Mouse (Mus musculus) forebrain, embryonic 16.5 days (tissue): ENCODE results near the gene Dync1li1. TPM values are rescaled to one million over a fixed set of nuclear protein-coding genes. Genes with fewer than 3 reads are reported as not detected.
A peak's percentile ranks its signal among the peaks of the same experiment; 100 is the strongest.

Experiments used
- ATAC-seq: fragments of 200-750 bp; cut with Nextera tagmentation; 2 replicates; pipeline ENCODE4 v1.8.0; 2017; ENCODE audit warnings: mild to moderate bottlenecking, moderate library complexity
- H3K27ac ChIP-seq: fragments of 300-500 bp; sonication (generic); 2 replicates; pipeline ENCODE4 v1.5.1; 2014; ENCODE audit warnings: low read length, control low read depth
- H3K27me3 ChIP-seq: fragments of 300-500 bp; sonication (generic); replicated peaks from 2 replicates; pipeline ENCODE4 v1.6.1; 2014; ENCODE audit warnings: low read length; ENCODE audit not compliant: control insufficient read depth, insufficient read depth
- H3K36me3 ChIP-seq: fragments of 300-500 bp; sonication (generic); 2 replicates; pipeline ENCODE4 v1.6.1; 2014; ENCODE audit not compliant: control insufficient read depth, insufficient read depth
- H3K4me1 ChIP-seq: fragments of 300-500 bp; sonication (generic); replicated peaks from 2 replicates; pipeline ENCODE4 v1.6.1; 2014; ENCODE audit warnings: low read length; ENCODE audit not compliant: control insufficient read depth, insufficient read depth
- H3K4me2 ChIP-seq: fragments of 300-500 bp; sonication (generic); 2 replicates; pipeline ENCODE4 v1.6.1; 2014; ENCODE audit warnings: mild to moderate bottlenecking, low read length, control low read depth
- H3K4me3 ChIP-seq: fragments of 300-500 bp; sonication (generic); replicated peaks from 2 replicates; pipeline ENCODE4 v1.5.1; 2014; ENCODE audit warnings: mild to moderate bottlenecking, low read length, control low read depth
- H3K9ac ChIP-seq: fragments of 300-500 bp; sonication (generic); replicated peaks from 2 replicates; pipeline ENCODE4 v1.6.1; 2014; ENCODE audit warnings: low read depth, low read length, control low read depth
- H3K9me3 ChIP-seq: fragments of 300-500 bp; sonication (generic); 2 replicates; pipeline ENCODE4 v1.6.1; 2016; ENCODE audit warnings: low read length; ENCODE audit not compliant: control insufficient read depth
- WGBS: fragments of 180-500 bp; shearing (Covaris S2); extraction: QIAGEN DNeasy Blood & Tissue Kit; methylation state at CpG from one replicate; pipeline ENCODE4 v1.1.7; 2014; 5-methylcytosine and 5-hydroxymethylcytosine counted together
- polyA plus RNA-seq: library from polyadenylated mRNA; unstranded; fragments of >200 nt; fragmentation: Nextera tagmentation; extraction: Ambion mirVana; gene quantifications from 2 replicates; pipeline ENCODE4 v1.2.1, GENCODE M21; 2015

Dync1li1 gene
- polyA plus RNA-seq, 1 experiment from 2014 or later, result 110 TPM

GRCm38 (mm10) chr9:114767030-114767429, 78.4 kb downstream of the Dync1li1 start:
- Histone ChIP-seq H3K4me2 (no peak overlapping the region), H3K36me3 (no peaks in the 10 kb centered on the region), H3K9me3 (no peaks in the 10 kb centered on the region), H3K9ac (peak overlapping the region; percentile 29; the same call in 1 of the 2 replicates), H3K4me3 (no peak overlapping the region), H3K4me1 (peaks cover 10% of the 10 kb centered on the region), H3K27me3 (no peaks in the 10 kb centered on the region), H3K27ac (peak overlapping the region; percentile 33; the same call in 1 of the 2 replicates)
- peak; percentile 93 for ATAC-seq
- 27% methylated on average over 13 of the region's 13 CpGs for WGBS

- Histone ChIP-seq H3K4me1 (peaks cover 10% of the 10 kb centered on the region), H3K4me3 (no peak overlapping the region), H3K27me3 (no peaks in the 10 kb centered on the region), H3K4me2 (no peak overlapping the region), H3K27ac (no peak overlapping the region), H3K9me3 (no peaks in the 10 kb centered on the region; the same call in 1 of the 2 replicates), H3K9ac (no peak overlapping the region), H3K36me3 (no peaks in the 10 kb centered on the region)
- no peak for ATAC-seq
- 69% methylated on average over 2 of the region's 2 CpGs for WGBS
These were observed 78.9 kb downstream of the Dync1li1 start for GRCm38 (mm10) chr9:114767507-114767906.

- no peaks in the 10 kb centered on the region; the same call in 1 of the 2 replicates for H3K9me3 ChIP-seq
- WGBS, result 60% methylated on average over 10 of the region's 10 CpGs
- H3K4me2 ChIP-seq, result no peak overlapping the region
- no peak overlapping the region for H3K9ac ChIP-seq
- no peak overlapping the region for H3K27ac ChIP-seq
- ATAC-seq, result no peak
- H3K27me3 ChIP-seq, result no peaks in the 10 kb centered on the region
- H3K4me3 ChIP-seq, result no peak overlapping the region
- H3K4me1 ChIP-seq, result peaks cover 10% of the 10 kb centered on the region
- H3K36me3 ChIP-seq, result no peaks in the 10 kb centered on the region
These were observed 79.5 kb downstream of the Dync1li1 start for GRCm38 (mm10) chr9:114768066-114768465.

- Histone ChIP-seq H3K27me3 (no peaks in the 10 kb centered on the region), H3K4me2 (no peak overlapping the region), H3K9me3 (no peaks in the 10 kb centered on the region; the same call in 1 of the 2 replicates), H3K4me1 (peaks cover 11% of the 10 kb centered on the region), H3K9ac (no peak overlapping the region), H3K27ac (no peak overlapping the region), H3K36me3 (no peaks in the 10 kb centered on the region), H3K4me3 (no peak overlapping the region)
- no peak for ATAC-seq
- 88% methylated on average over 4 of the region's 4 CpGs for WGBS
These were observed 81.6 kb downstream of the Dync1li1 start for GRCm38 (mm10) chr9:114770224-114770623.

GRCm38 (mm10) chr9:114771565-114771964, 83.0 kb downstream of the Dync1li1 start:
- Histone ChIP-seq H3K27me3 (no peaks in the 10 kb centered on the region), H3K9me3 (no peaks in the 10 kb centered on the region; the same call in 1 of the 2 replicates), H3K4me2 (no peak overlapping the region), H3K36me3 (no peaks in the 10 kb centered on the region), H3K4me1 (peaks cover 12% of the 10 kb centered on the region), H3K27ac (no peak overlapping the region), H3K4me3 (no peak overlapping the region), H3K9ac (no peak overlapping the region)
- 91% methylated on average over 7 of the region's 7 CpGs for WGBS
- ATAC-seq, result no peak

Other genes with a start within 250 kb of the Dync1li1 start
- not detected in 2 replicates for gene Ccr4, start 183.9 kb upstream of the Dync1li1 start, polyA plus RNA-seq
- gene C130032M10Rik, start 173.1 kb upstream of the Dync1li1 start, polyA plus RNA-seq, result not detected in 2 replicates
- gene Trim71, start 124.4 kb upstream of the Dync1li1 start, polyA plus RNA-seq, result 0.12 and 0.13 TPM in 2 replicates
- gene Cnot10, start 48.6 kb upstream of the Dync1li1 start, polyA plus RNA-seq, result 61.2 and 64.0 TPM in 2 replicates
- gene Cmtm6, start 42.3 kb downstream of the Dync1li1 start, polyA plus RNA-seq, result 23.2 and 30.2 TPM in 2 replicates
- 13.9 and 14.6 TPM in 2 replicates for gene Cmtm7, start 93.1 kb downstream of the Dync1li1 start, polyA plus RNA-seq
- 6.3 and 8.2 TPM in 2 replicates for gene Cmtm8, start 155.4 kb downstream of the Dync1li1 start, polyA plus RNA-seq
- gene Gpd1l, start 245.2 kb downstream of the Dync1li1 start, polyA plus RNA-seq, result 34.4 and 36.1 TPM in 2 replicates